Mouse (Mus musculus) naive thymus-derived CD4-positive, alpha-beta T cell, adult 2 months (primary cell): ENCODE data around the gene Gm28047.

ENCODE experiments used
- DNase-seq: peaks from one replicate; pipeline ENCODE4 v3.0.0-alpha.2; 2011; ENCODE audit warnings: low read depth

Gm28047 gene

DNA sequence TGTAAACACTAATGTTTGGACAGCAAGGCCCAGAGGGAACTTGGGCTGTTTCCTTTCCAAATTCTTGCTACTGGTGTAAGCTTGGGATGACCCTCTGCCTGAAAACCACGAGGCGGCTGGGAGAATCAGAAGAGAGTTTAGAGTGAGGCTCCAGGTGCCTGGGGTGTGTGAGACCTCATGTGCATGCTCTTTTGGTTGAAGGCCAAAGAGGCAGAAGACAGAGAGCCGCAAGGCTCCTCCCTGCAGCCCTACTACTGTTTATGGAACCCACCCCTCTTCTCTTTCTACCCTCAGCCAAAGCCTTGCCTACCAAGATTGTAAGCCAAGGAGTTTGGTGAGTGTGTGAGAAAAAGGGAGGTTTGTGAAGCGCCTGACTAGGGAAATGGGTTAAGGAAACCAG lies 109.1 kb downstream of the Gm28047 start:
- no peak for DNase-seq

DNA sequence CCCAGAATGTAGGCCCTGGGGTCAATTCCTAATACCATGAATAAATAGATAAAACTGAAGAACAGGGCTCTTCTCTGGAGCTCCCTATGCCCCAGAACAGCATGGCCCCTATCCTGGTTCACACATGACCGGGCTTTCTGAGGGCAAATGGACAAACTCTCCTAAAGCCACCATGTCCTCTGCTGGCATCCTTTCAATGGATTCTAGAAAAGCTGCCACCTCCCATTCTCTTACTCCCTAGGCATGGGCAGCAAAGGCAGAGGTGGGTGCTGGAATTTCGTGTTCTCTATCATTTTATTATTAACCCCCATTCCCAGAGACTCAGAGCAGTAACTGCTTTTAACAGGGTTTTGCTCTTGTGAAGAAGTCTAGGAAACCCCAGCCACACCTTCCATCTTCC lies 109.6 kb downstream of the Gm28047 start:
- DNase-seq: no peak

DNA sequence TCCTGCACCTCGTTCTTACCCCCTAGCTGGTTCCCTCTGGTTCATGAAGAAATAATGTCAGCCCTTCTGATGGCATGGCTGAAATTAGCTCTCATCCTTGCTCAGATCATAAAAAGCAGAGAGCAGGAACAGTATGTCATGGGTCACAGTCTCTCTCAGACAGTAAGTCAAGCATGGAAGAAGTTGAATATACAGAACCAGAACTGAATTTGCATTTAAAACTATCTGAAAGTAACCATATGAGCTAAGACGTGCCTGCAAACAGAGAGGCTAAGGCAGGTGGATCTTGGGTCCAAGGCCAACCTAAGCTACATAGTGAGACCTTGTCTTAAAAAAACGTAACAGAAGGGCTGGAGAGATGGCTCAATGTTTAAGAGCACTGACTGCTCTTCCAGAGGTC lies 111.9 kb downstream of the Gm28047 start:
- no peak for DNase-seq

DNA sequence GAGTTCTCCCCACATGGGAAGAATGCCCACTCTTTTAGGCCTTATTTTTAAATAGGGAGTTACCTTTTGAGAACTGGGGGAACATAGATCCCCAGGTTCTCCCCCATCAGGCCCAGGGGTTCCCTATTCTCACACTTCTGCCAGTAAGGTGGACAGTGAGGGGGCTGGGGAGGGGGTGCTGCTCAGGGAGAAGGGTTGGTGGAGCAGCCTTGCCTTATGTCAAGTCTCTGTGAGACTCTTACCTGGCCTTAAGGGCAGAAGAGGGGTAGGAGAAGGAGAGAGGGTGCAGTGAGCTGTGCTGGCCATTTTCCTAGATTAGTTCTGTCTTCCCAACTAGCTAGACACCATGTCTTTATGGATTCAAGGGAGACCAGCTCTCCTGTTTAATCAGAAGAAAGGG lies 112.4 kb downstream of the Gm28047 start:
- DNase-seq: no peak

DNA sequence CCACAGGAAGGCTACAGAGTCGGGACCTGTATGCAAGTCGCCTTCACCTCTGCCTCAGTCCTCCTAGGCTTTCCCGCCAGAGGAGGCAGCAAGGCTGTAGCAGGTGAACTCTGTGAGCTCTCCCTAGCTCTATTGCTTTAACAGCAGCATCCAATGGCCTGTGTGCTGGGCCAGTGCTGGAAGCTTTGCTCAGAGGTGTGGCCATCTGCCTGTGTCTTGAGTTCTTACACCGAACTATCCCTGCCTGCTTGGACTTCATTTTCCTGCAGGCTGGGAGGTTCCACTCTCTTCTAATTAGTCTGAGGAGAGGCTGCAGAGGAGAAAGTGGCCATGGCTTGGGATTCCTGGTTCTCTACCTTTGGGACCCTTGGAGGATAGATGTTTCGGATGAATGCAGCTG lies 112.9 kb downstream of the Gm28047 start:
- DNase-seq: no peak

DNA sequence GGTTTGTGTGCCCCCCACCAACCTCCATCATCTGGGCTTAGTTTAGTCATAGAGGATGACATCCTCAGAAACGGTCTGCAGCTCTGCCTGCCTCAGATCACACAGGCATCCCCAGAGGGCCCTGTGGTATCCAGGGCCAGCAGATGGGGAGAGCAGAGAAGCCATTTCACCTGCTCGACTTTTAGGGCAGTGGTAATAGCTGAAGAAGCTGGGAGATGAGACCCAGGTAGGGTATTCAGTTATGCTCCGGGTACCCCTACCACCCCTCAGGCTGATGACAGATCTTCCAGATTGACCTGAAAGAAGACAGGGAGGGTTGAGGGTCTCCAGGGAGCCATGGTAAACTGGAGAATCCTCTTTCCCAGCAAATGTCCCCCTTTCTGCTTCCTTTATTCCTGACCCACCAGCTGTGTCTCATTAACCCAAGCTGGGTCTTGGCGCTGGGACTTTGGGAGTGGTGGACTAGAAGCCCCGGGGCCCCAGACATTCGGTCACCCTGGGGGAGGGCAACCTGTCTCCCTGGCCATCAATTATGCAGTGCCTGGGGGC lies 113.5 kb downstream of the Gm28047 start:
- DNase-seq: no peak

DNA sequence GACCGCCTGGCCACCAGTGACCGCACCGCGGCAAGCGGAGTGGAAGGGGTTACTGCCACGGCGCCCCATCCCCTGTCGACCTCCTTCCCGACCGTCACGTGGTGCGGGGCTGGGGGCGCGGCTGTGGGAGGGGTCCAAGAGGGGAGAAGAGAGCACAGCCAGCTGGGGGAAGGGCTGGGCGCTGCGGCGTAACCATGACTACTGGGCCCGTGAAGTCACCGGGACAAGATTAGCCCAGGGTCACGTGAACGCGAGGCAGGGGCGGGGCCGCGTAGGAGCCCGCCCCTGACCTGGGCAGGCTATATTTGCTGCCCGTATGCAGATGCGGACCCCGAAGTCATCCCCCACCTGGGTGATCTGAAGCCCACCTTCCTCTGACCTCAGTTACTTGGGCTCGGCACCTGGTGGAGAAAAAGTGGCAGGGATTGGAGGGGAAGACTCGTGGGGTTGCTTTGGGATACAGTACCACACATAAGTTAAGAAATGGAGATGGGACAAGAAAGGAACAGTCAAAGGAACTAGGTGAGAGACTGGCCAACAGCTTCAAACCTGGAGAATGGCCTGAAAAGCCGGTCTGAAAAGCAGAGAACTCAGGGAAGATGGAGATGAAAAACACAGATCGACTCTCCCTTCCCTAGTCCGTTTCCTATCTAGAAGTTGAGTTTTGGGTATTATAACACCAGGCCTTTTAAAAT lies 114.1 kb downstream of the Gm28047 start:
- DNase-seq: peak; percentile 75

DNA sequence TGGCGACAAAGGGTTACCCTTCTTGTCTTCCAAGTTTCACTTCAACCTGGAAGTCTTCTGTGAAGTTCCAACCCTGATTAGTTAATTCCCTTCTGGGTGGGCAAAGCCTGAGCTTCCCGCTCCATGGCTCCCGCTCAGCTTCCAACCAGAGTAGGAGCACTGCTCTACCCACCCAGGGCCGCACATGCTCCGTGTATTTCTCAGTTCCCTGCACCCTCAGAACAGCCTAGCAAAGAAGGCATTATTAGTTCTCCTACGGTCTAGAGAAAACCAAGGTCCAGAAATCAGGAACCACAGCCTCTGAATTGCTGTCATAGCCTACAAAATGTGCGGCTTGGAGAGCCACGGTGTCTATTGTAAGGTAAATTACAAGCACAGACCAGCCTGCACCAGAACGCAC lies 114.8 kb downstream of the Gm28047 start:
- DNase-seq: no peak

DNA sequence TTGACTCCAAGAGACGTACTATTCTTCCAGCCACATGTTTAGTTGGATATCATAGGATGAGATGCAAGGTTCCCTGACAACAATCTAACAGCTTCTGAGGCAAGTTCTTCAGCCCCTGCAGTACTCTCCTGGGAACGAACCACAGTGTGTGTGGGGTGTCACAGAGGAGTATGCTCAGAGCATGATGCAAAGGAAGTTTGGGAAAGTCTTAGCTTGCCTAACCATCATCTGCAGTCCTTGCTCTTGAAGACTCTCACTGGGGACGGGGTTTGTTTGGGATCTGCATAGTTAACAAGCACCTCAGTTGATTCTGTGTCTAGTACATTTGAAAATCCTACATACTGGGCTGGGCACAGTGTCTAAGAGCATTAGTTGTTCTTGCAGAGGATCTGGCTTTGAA lies 116.5 kb downstream of the Gm28047 start:
- DNase-seq: no peak

DNA sequence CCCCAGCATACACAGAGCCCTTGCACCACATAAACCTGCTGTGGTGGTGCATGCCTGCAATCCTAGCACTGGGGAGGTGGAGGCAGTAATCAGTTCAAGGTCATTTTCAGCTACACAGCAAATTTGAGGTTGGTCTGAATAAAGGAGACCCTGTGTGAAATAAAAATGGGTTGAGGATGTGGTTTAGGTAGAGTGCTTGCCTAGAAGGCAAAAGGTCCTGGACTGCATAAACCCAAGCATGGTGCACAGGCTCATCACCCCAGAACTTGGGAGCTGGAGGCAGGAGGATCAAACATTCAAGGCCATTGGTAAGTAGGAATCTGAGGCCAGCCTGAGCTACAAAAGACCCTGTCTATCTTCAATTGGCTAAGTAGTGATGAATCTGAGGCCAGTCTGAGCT lies 117.3 kb downstream of the Gm28047 start:
- DNase-seq: no peak

DNA sequence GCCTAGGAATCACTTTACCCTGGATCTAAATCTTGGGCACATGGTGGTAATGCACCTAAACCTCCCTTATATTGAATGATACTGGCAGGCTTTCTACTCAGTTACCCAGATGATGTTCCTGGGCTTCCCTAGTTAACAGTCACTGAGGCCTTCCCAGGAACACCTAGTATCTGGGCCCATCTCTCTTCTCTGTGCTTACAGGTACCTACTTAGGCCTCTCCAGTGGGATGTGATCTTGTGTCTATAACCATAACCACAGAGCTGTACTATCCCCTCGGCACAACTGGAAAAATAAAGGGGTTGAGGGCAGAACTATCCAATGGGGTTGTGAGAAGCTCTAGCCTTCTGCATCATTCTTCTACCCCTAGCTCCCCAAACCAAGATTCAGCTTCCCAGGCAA lies 118.0 kb downstream of the Gm28047 start:
- no peak for DNase-seq

DNA sequence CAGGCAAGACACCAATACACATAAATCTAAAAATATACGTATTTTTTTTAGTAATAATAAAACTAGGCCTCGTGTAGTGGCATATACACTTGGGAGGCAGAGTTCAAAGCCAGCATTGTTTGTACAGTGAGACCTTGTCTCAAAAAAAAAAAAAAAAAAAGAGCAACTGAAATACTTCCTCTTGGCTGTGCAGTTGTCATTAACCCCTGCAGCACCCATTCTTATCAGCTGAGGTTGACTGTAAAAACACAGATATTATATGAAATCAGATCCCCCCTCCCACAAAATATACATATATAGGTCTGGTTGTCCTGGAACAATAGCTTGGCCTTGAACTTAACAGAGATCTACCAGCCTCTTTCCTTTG lies 118.4 kb downstream of the Gm28047 start:
- no peak for DNase-seq

DNA sequence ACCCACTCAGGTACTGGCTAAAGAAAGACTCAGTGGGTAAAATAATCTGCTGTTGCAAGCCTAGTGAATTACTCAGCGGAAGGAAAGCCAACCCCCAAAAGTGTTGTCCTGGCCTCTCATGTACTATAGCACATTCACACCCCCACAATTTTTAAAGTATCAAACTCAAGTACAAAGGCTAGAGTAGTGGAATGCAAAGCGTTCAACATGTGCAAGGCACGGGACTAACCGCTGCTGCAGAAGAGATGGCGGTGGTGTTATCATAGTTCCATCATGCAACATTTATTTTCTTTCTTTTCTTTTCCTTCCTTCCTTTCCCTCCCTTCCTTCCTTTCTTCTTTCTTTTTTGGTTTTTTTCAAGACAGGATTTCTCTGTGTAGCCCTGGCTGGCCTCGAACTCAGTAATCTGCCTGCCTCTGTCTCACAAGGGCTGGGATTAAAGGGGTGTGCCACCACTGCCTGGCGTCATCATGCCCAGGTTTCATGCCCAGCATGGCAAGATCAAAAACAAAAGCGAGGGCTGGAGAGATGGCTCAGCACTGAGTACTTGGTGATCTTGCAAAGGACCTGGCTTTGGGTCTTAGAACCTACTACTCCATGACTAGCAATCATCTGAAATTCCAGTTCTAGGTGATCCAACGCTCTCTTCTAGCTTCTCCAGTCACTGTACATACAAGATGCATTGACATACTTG lies 119.0 kb downstream of the Gm28047 start:
- no peak for DNase-seq

DNA sequence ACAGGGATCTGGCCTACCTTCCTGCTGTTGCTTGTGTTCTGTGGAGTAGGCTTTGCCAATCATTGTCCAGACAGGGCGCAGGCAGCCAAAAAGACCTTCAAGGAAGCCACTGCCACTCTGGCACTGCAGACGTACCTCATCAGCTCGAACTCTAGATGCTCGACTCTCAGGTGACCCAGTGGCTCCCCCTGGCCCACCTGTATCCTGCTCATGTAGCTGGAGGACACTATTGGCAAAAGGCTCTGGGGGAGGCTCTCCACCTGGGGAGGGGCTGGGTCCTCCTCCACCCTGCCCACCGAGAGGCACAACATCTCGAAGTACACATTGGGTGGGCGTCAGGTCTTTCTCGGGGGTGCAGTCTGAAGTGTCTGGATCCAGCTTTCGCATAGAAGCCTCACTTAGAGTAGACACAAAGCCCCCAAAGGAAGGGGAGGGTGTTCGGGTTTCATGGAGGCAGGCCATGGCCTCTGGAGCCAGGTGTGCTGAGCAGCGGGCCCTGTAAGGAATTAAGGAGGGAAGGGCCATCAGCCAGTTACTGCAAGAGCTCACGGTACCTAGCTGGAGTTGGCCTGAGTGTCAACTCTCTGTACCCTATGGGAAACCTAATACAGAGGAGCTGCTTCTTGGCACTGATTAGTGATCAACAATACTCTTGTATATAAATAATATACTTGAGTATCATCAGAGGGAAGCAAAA lies 119.6 kb downstream of the Gm28047 start:
- DNase-seq: no peak

DNA sequence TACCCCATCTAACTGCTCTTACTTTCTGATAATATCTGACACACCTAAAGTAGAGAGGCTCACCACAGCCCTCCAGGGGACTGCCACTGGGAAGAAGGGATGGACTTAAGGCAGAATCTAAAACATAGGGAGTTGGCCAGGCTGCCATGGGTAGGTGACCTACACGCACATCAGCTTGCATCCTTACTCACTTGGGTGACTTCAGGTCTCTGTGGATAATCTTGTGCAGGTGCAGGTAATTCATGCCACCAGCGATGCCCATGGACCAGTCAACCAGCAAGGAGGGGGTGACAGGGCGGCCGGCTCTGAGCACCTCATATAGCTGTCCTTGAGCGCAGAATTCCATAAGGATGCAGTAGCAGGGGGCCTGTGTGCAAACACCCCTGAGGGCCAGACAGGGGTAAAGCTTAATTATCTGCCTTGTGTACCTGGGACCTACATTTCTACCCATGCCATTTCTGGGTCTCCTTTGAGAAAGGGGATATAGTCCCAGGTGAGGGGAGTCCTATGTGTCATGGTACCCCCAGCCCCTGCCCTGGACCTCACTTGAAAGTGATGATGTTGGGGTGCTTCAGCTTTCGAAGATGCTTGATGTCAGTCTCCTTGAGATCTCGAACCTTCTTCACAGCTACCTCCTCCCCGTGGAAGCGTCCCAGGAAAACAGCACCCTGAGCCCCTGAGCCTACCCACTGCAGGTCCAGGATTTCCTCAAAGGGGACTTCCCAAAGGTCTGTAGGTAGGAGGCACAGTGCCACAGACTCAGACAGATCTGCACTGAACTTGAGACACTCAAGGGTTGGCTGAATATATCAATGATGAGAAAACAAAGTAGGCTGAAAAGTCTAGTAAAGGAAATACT lies 120.7 kb downstream of the Gm28047 start:
- DNase-seq: no peak

DNA sequence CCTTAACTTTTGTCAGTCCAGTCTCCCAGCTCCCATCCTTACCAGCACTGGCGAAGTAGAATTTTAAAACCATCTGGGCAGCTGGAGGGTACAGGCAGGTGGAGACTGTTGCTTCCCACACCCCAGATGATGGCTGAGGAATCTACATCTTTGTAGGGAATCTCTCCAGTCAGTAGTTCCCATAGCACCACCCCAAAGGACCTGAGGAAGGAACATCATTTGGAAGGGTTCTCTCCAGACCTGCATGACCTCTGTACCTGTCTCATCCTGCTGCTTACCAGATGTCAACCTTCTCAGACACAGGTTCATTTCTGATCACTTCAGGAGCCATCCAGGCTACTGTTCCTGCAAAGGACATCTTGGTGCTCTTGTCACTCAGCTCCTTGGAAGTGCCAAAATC lies 121.4 kb downstream of the Gm28047 start, which contains the start of gene Gm10337:
TSS of gene Gm10337 (plus strand) at position 276 of the 400 bp plus-strand sequence.
- no peak for DNase-seq

DNA sequence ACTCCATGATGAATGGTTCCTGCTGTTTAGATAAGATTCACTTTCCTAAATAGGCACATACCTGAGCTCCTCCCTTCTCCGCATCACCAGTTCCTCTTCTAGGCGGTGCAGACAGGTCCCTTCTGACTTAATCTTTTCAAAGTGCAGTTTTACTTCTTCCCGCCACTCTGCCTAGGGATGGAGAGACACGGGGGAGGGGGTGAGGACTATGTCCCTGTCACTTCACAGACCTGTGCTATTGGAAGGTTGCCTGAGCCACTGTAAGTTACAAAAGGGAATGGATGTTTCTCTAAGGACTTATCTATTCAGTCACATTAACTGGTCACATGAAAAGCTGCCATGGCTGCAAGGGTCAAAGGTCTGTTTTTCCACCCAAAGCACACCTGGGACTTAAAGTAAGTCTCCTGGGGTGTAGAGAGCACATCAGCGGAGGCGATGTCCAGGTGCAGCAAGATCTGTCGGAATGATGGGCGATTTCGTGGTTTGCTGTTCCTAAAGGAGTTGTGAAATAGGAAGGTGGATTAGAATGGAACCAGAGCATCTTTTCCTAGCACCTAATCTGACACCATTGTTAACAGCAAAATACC lies 122.5 kb downstream of the Gm28047 start:
- no peak for DNase-seq

DNA sequence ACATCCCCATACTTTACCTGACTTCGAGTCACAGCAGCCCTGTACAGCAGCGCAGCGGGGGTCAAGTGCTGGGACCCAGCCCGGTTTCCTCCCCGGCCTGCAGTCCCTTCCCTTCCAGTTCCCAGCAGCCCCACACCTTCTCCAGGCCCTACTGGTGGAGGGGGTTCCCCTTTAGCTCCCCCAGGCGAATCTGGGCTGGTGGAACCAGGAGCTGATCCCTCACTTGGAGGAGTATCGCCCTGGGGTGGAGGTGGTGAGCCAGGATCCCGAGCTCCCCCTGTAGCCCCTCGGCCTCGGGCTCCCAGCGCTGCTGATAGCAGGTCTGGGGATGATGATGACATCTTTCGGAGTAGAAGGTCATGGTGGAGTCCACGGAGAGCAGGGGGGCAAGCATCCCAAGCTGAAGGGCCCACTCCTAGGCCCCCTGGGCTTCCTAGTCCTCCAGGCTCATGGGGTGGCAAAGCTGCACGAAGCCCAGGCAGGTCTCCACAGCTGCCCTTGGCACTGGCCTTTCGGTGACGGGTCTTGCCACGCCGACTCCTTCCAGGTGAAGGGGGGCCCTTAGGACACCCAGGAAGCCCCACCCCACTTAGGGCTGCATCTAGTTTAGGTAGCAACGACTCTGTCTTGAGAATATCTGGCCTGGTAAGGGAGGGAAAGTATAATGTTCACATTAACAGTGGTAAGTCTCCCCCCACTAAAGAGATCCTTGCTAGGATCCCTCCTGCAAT lies 123.6 kb downstream of the Gm28047 start:
- no peak for DNase-seq

DNA sequence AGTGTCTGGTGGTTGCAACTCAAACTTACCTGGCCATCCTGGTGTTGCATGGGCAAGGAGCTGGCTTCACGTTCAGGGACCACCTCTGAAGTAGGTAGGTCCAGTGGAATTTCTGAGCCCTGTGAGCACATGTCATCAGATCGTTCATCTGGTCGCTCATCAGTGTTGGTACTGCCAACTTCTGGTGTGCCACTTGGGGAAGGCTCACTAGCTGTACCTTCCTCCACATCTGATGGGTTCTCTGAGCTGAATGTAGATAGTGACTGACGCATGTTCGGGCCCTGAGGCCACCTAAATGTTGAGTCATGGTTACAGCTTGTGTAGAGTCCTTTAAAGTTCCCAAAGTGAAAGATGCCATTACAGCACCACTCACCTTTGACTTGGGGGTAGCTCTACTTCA lies 124.4 kb downstream of the Gm28047 start:
- no peak for DNase-seq

DNA sequence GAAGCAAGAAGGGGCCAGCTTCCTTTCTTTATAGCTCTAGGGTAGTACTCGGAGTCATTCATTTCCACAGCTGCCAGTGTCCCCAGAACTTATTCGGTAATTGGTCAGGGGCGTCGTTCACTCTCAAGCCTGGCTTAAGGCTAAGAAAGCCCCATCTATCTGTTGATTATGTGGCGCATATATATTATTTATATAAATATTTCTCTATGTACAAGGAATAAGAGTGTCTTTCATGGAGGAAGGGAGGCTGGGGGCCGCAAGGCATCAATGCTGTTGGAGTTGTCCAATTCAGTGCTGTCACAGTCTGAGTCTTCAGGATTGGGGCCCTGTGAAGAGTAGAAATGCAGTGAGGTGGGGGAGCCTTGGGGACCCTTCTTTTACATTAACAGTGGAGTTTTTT lies 125.0 kb downstream of the Gm28047 start:
- no peak for DNase-seq

DNA sequence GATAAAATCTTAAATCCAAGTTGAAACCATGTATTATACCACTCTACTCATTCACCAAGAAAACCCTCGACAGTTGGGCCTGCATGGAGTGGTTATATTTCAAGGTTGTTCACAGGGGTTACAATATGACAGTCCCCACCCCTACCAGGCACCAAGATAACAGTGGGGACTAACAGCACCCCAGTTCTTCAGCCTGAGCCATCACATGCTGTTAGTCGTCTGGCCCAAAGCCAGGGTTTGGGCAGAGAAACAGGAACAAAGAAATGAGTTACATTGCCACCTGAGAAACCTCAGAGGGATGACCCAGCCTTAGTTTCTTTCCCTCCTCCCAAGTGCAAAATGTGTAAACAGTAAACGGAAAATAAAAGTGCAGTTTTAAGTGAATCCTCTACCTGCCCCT lies 125.5 kb downstream of the Gm28047 start:
- DNase-seq: no peak
